Mouse (Mus musculus) testis, adult 2 months (tissue): Measurements from ENCODE around the gene Lrrc51. TPM values are rescaled to one million over a fixed set of nuclear protein-coding genes. Genes with fewer than 3 reads are reported as not detected.
"Not testable (repeated sequence)": the region's sequence is repeated elsewhere in the genome, so short reads cannot be mapped to it uniquely, and the experiment has no call there.

Source experiments
- H3K27ac ChIP-seq: fragments of 200-500 bp; 2 replicates; pipeline ENCODE4 v1.5.1; 2012; ENCODE audit warnings: low read depth, low read length; ENCODE audit not compliant: control insufficient read depth, insufficient read depth
- H3K27me3 ChIP-seq: fragments of 200-500 bp; 2 replicates; pipeline ENCODE4 v1.6.1; 2012; ENCODE audit warnings: mild to moderate bottlenecking, low read length, moderate library complexity; ENCODE audit not compliant: control insufficient read depth, insufficient read depth
- H3K36me3 ChIP-seq: fragments of 200-500 bp; 2 replicates; pipeline ENCODE4 v1.6.1; 2012; ENCODE audit warnings: mild to moderate bottlenecking, low read length; ENCODE audit not compliant: control insufficient read depth, insufficient read depth
- H3K4me1 ChIP-seq: fragments of 200-500 bp; 2 replicates; pipeline ENCODE4 v1.6.1; 2012; ENCODE audit warnings: low read length; ENCODE audit not compliant: control insufficient read depth, insufficient read depth
- H3K4me3 ChIP-seq: fragments of 200-500 bp; 2 replicates; pipeline ENCODE4 v1.5.1; 2012; ENCODE audit warnings: low read depth, mild to moderate bottlenecking, low read length, moderate library complexity, mixed read lengths; ENCODE audit not compliant: control insufficient read depth
- CTCF ChIP-seq: fragments of 200-500 bp; IDR thresholded peaks from 2 replicates; pipeline ENCODE4 v1.5.1; 2012; ENCODE audit warnings: low read depth, mild to moderate bottlenecking, inconsistent platforms, low read length, moderate library complexity; ENCODE audit not compliant: control insufficient read depth, insufficient read depth, insufficient replicate concordance
- POLR2A ChIP-seq: fragments of 200-500 bp; IDR thresholded peaks from 2 replicates; pipeline ENCODE4 v1.6.1; 2012; ENCODE audit warnings: low read depth, mild to moderate bottlenecking, inconsistent platforms, low read length, moderate library complexity; ENCODE audit not compliant: control insufficient read depth
- polyA plus RNA-seq: library from polyadenylated mRNA; depleted of rRNA; stranded (reverse); fragments of >200 nt; gene quantifications from 2 replicates; pipeline ENCODE4 v1.2.3, GENCODE M21; 2012

Lrrc51 gene
- polyA plus RNA-seq, 1 experiment, result 1,353 TPM

DNA sequence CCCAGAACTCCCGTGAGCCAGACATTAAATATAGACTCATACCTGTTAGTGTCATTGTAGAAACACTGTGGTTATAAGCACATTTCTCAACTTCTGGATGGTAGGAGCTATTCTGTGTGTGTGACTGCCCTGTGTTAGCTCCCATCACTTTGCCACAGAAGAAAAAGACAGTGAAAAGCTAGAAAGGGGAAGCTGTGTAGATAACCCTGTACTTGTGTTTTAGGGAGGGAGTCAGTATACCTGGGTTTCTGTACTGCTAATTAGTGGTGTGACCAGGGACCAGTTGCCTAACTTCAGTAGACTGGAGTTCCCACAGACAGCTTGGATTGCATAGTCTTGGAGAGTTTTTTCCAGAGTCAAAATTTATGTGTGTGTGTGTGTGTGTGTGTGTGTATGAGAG, 22.8 kb upstream of the Lrrc51 start:
- no peaks in the 10 kb centered on the region for H3K36me3 ChIP-seq
- TF ChIP-seq POLR2A (no peak), CTCF (no peak)
- H3K27me3 ChIP-seq, result no peaks in the 10 kb centered on the region
- H3K4me3 ChIP-seq, result no peak overlapping the region
- peaks cover 3% of the 10 kb centered on the region; the same call in 1 of the 2 replicates for H3K4me1 ChIP-seq
- no peak overlapping the region for H3K27ac ChIP-seq

DNA sequence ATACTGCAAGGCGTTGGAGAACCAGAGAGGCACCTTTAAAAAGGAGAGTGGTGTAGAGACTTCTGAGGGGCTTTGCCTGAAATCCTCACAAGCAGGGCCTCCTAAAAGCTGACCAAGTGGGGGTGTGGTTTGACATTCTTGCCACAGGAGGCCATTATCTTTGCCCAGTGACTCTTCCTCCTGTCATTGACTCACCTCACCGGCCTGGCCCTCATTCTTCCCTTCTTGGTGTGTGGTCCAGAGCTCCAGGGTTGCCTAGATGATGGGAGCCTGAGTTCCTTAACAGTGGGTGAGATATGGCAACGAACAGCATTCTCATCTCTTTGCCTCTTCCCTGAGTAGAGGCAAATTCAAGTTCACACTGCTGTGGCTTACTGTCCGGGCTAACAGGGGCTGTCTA, 22.2 kb upstream of the Lrrc51 start:
- Histone ChIP-seq H3K27me3 (no peaks in the 10 kb centered on the region), H3K4me3 (no peak overlapping the region), H3K4me1 (peaks cover 3% of the 10 kb centered on the region; the same call in 1 of the 2 replicates), H3K27ac (no peak overlapping the region), H3K36me3 (no peaks in the 10 kb centered on the region)
- no peak for TF ChIP-seq POLR2A
- TF ChIP-seq CTCF, result no peak

DNA sequence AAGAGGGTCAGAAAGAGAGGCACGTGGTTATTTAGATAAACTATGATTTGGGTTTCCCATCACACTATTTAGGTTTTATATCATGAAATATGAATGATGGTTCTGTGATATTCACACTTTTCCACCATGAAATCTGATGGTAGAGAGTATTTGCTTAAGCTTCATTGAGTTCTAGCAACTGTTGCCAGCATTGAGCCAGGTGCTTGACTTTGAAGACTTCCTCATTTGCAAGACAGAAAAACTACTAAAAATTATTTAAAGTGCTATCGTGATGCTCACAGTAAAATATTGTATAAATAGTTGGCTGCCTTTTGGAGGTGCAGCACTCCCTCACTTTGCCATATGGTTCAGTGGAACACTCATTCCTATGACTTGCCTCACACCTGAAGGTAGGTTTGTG, 21.6 kb upstream of the Lrrc51 start:
- no peak for TF ChIP-seq POLR2A
- no peak for TF ChIP-seq CTCF
- no peaks in the 10 kb centered on the region for H3K36me3 ChIP-seq
- H3K4me3 ChIP-seq, result no peak overlapping the region
- H3K27ac ChIP-seq, result no peak overlapping the region
- H3K4me1 ChIP-seq, result peaks cover 3% of the 10 kb centered on the region; the same call in 1 of the 2 replicates
- no peaks in the 10 kb centered on the region for H3K27me3 ChIP-seq

DNA sequence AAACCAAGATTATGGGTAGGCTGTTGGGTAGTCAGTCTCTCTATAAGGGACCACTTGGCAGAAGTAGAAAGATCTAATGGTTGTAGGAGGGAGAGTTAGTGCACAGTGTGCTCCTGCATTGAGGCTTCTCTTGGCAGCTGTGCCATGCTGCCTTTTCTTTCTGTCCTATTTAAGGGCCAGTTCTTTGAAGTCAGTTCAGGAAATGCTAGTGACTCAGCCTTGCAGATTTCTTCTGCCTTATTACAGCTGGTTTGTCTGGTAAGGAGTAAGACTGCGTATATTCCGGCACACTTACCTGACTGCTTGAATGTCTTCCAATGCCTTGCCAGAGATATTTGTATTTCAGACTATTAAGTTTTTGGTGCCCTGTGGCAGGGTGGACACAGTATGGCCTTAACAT, 20.5 kb upstream of the Lrrc51 start:
- no peak overlapping the region for H3K27ac ChIP-seq
- TF ChIP-seq CTCF (no peak), POLR2A (no peak)
- H3K4me3 ChIP-seq, result no peak overlapping the region
- no peaks in the 10 kb centered on the region for H3K36me3 ChIP-seq
- no peaks in the 10 kb centered on the region for H3K27me3 ChIP-seq
- H3K4me1 ChIP-seq, result peaks cover 3% of the 10 kb centered on the region; the same call in 1 of the 2 replicates

DNA sequence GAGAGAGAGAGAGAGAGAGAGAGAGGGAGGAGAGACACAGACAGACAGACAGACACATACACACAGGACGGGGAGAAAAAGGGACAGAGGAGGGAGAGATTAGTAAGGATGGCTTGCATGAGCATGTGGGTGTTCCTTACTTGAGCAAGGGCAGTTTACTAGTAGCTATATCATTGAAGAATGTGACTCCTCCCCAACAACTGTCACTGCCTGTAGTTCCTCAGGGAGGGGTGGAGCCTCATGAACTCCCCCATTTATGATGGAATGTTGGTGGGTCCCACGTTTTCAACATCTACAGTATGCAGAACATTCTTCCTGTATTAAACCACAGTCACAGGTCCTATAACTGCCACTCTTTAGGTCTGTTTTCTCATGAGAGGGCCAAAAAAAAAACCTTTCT, 18.4 kb upstream of the Lrrc51 start:
- no peak for TF ChIP-seq CTCF
- Histone ChIP-seq H3K27me3 (no peaks in the 10 kb centered on the region), H3K4me3 (no peak overlapping the region), H3K4me1 (peaks cover 3% of the 10 kb centered on the region; the same call in 1 of the 2 replicates), H3K36me3 (no peaks in the 10 kb centered on the region), H3K27ac (peak overlapping the region; percentile 44; the same call in 1 of the 2 replicates)

DNA sequence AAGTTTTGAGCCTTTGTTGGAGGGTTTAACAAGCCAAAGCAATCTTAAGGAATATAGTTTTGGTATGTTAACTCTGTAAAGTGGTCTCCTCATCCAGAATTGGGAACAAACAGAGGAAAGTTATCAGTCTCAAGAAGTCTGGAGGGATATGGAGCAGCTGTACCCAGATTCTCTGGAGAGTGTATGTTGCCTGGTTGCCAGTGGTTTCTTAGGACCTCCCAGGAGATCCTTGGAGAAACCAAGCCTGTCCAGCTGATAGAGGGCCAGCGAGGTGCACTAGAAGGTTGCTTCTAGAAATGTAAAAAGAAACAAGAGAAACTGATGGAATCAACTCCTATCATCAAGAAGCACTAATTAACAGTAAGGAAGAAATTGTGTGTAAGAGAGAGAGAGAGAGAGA, 18.0 kb upstream of the Lrrc51 start:
- no peak overlapping the region for H3K4me3 ChIP-seq
- peaks cover 3% of the 10 kb centered on the region; the same call in 1 of the 2 replicates for H3K4me1 ChIP-seq
- TF ChIP-seq CTCF, result no peak
- TF ChIP-seq POLR2A, result no peak
- H3K27me3 ChIP-seq, result no peaks in the 10 kb centered on the region
- no peaks in the 10 kb centered on the region for H3K36me3 ChIP-seq
- no peak overlapping the region; the same call in 1 of the 2 replicates for H3K27ac ChIP-seq

DNA sequence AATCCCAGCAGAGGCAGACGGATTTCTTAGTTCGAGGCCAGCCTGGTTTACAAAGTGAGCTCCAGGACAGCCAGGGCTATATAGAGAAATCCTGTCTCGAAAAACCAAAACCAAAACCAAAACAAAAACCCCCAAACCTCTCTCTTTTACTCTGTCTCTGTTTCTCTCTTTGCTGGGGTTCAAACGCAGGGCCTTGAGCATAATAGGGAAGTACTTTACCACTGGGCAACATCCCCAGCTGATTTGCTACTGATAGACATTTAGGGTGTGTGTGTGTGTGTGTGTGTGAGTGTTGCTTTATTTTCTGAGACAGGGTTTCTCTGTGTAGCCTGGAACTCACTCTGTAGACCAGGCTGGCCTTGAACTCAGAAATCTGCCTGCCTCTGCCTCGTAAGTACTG, 15.3 kb upstream of the Lrrc51 start:
- not testable (repeated sequence) for H3K4me1 ChIP-seq, H3K27me3 ChIP-seq, H3K36me3 ChIP-seq, H3K4me3 ChIP-seq, H3K27ac ChIP-seq

DNA sequence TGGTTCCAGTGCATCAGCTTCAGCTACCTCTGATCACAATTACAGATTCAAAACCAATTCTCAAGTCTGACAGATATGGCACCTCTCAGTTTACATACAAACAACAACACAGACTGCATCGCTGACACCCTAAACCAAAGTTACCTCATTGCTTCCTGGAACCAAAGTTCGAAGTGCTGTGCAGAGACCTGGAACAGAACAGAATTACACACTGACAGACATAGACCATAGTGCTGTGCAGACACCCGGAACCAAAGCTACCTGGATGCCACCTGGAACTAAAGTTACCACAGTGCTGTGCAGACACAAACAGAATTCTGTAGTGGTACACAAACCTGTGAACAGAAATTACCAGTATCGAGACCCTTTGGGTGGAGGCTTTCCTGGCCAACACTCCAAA, 6.1 kb upstream of the Lrrc51 start:
- H3K27ac ChIP-seq, result no peak overlapping the region
- no peaks in the 10 kb centered on the region for H3K27me3 ChIP-seq
- no peaks in the 10 kb centered on the region for H3K36me3 ChIP-seq
- H3K4me1 ChIP-seq, result no peaks in the 10 kb centered on the region
- no peak overlapping the region for H3K4me3 ChIP-seq
- TF ChIP-seq CTCF (no peak), POLR2A (no peak)
